Mouse (Mus musculus) hindbrain, embryonic 14.5 days (tissue): ENCODE measurements around the gene Itga10. TPM values are rescaled to one million over a fixed set of nuclear protein-coding genes. Genes with fewer than 3 reads are reported as not detected.

Experiments used
- ATAC-seq: fragments of 200-750 bp; cut with Nextera tagmentation; 2 replicates; pipeline ENCODE4 v1.8.0; 2017; ENCODE audit warnings: moderate number of reproducible peaks, mild to moderate bottlenecking, moderate TSS enrichment, moderate library complexity; ENCODE audit not compliant: low FRiP score
- DNase-seq: peaks from one replicate; pipeline ENCODE4 v3.0.0-alpha.2; 2015; ENCODE audit warnings: low spot score
- H3K27ac ChIP-seq: fragments of 300-500 bp; sonication (generic); 2 replicates; pipeline ENCODE4 v1.5.1; 2014; ENCODE audit warnings: mild to moderate bottlenecking, moderate library complexity
- H3K27me3 ChIP-seq: fragments of 300-500 bp; sonication (generic); 2 replicates; pipeline ENCODE4 v1.6.1; 2014; ENCODE audit warnings: mild to moderate bottlenecking, low read length, mixed read lengths; ENCODE audit not compliant: control insufficient read depth, insufficient read depth
- H3K36me3 ChIP-seq: fragments of 300-500 bp; sonication (generic); replicated peaks from 2 replicates; pipeline ENCODE4 v1.6.1; 2014; ENCODE audit not compliant: control insufficient read depth, insufficient read depth
- H3K4me1 ChIP-seq: fragments of 300-500 bp; sonication (generic); replicated peaks from 2 replicates; pipeline ENCODE4 v1.6.1; 2014; ENCODE audit warnings: antibody characterized with exemption, low read length, mixed read lengths; ENCODE audit not compliant: control insufficient read depth, insufficient read depth
- H3K4me2 ChIP-seq: fragments of 300-500 bp; sonication (generic); replicated peaks from 2 replicates; pipeline ENCODE4 v1.6.1; 2014; ENCODE audit warnings: mild to moderate bottlenecking, moderate library complexity
- H3K4me3 ChIP-seq: fragments of 300-500 bp; sonication (generic); replicated peaks from 2 replicates; pipeline ENCODE4 v1.5.1; 2014; ENCODE audit warnings: mild to moderate bottlenecking, low read length
- H3K9ac ChIP-seq: fragments of 300-500 bp; sonication (generic); 2 replicates; pipeline ENCODE4 v1.6.1; 2014
- H3K9me3 ChIP-seq: fragments of 300-500 bp; sonication (generic); 2 replicates; pipeline ENCODE4 v1.6.1; 2016; ENCODE audit warnings: low read length; ENCODE audit not compliant: control insufficient read depth
- WGBS: fragments of 180-500 bp; shearing (Covaris S2); extraction: QIAGEN DNeasy Blood & Tissue Kit; methylation state at CpG from one replicate; pipeline ENCODE4 v1.1.7; 2014; 5-methylcytosine and 5-hydroxymethylcytosine counted together
- polyA plus RNA-seq: library from polyadenylated mRNA; unstranded; fragments of >200 nt; fragmentation: Nextera tagmentation; extraction: Ambion mirVana; gene quantifications from 2 replicates; pipeline ENCODE4 v1.2.1, GENCODE M21; 2014

Itga10 gene
- polyA plus RNA-seq, result 0.86 and 0.99 TPM in 2 replicates

DNA sequence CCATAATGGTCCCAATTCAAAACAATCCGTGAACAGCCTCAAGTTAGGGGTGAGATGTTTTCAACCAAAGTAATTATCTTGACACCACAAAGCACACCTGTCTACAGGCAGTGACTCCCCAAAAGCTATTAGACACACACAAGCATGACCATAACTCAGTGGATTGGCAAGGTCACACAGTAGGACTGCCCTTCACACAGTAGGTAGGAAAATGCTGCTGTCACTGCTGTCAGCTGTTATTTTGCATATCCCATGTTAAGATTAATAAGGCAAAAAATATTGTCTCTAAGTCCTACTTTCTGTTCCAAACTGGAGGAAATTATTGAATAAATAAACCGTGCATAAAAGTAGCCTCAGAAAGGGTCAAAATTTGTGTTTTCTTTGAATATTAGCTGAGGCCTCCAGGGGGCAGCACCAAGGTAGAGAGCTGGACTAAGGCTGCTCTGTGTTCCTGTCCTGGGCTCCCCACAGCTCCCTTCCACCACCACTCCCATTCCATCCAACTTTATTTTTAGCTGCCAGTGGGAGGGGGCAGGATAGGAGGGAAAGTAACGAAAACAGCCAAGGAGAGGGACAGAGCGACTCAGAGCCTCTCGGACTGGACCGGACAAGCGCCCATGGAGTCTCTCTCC is at the start of gene Itga10:
Itga10 (plus strand) TSS at position 567 of the 632 bp plus-strand sequence.
- Histone ChIP-seq H3K27me3 (no peaks in the 10 kb centered on the region), H3K9ac (no peak within 1 kb of the TSS), H3K4me1 (no peaks in the 10 kb centered on the region), H3K4me3 (no peak within 1 kb of the TSS), H3K4me2 (no peak within 1 kb of the TSS), H3K27ac (no peak within 1 kb of the TSS), H3K36me3 (peaks cover 49% of the 10 kb centered on the region), H3K9me3 (no peaks in the 10 kb centered on the region)
- ATAC-seq (no peak), DNase-seq (peak; percentile 45)
- WGBS, result 74% methylated on average over 7 of the region's 7 CpGs

DNA sequence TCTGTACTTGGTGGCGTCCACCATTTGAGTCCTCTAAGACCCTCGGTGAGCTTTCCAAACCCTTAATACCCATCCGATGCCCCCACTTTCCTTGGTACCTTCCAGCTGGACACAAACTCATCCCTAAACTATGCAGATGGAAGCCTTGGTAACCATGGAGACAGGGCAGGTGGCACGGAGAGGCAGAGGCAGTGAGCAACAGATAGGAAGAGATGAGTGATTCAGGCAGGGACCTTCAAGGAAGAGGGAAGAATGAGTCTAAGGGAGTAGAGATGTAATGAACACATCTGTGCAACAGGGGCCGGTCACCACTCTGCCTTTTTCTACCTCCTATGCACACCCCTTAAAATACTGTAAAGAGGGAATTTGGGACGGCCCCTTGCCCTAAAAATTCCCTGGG is 49.7 kb upstream of the Itga10 start:
- H3K36me3 ChIP-seq, result no peaks in the 10 kb centered on the region
- no peaks in the 10 kb centered on the region for H3K27me3 ChIP-seq
- no peak for ATAC-seq
- peaks cover 46% of the 10 kb centered on the region for H3K4me1 ChIP-seq
- H3K27ac ChIP-seq, result 0 out of 2 replicates have a peak overlapping the region, but pooled peaks have one; percentile 27
- WGBS, result 19% methylated on average over 6 of the region's 6 CpGs
- no peak for DNase-seq
- peak overlapping the region; percentile 49 for H3K4me3 ChIP-seq
- H3K9ac ChIP-seq, result peak overlapping the region; percentile 76
- H3K9me3 ChIP-seq, result no peaks in the 10 kb centered on the region
- H3K4me2 ChIP-seq, result peak overlapping the region; percentile 92

DNA sequence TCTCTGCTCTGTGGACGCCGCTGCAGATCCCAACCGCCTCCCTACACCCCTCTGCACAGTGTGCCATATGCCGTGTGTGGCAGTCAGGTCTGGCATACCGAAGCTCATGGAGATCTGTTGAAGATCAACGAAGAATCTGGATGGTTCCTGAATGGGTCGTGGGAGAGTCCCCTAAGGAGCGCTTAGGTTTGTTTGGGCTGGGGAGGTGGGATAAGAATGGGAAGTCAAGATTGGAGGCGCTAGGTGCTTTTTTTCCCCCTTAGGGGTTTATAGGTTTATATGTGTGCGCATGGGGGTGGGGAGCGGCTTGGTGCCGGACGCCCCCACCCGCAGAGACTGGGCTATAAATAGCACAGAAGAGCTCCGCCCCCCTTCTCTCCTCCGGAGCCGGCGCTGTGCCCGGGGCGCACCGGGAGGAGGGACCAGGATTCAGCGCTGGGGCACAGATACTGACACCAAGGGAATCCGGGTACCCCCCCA is 49.1 kb upstream of the Itga10 start, which contains the start of gene Ankrd34a:
Ankrd34a (plus strand) TSS at position 409 of the 480 bp plus-strand sequence.
- Histone ChIP-seq H3K4me2 (peak within 1 kb of the TSS; percentile 92), H3K4me3 (peak within 1 kb of the TSS; percentile 49), H3K4me1 (peaks cover 46% of the 10 kb centered on the region), H3K27me3 (no peaks in the 10 kb centered on the region), H3K9ac (peak within 1 kb of the TSS; percentile 76), H3K27ac (peak within 1 kb of the TSS; percentile 27), H3K9me3 (no peaks in the 10 kb centered on the region), H3K36me3 (no peaks in the 10 kb centered on the region)
- ATAC-seq (no peak), DNase-seq (peak; percentile 56)
- WGBS, result under 1% methylated on average over 23 of the region's 23 CpGs

DNA sequence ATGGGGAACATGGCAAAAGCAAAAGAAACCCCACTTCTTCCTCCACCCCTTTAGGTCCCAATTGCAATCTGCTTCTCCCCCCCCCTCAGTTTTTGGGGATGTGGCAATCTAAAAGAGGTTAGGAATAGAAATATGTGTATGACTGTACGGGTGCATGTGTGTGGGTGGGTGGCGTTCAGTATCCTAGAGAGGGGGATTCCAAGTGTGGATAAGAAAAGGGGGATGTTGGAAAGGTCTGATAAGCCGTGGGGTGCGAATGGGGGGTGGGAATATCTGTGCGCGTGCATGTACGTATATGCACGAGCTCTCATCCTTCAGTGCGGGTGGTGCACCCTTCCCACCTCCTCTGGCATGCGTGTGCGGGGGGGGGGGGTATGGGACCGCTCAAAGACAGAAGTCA is 48.5 kb upstream of the Itga10 start:
- H3K4me3 ChIP-seq, result peak overlapping the region; percentile 49
- peaks cover 46% of the 10 kb centered on the region for H3K4me1 ChIP-seq
- H3K27ac ChIP-seq, result peak overlapping the region; percentile 27
- peak overlapping the region; percentile 76 for H3K9ac ChIP-seq
- no peaks in the 10 kb centered on the region for H3K36me3 ChIP-seq
- ATAC-seq (no peak), DNase-seq (peak; percentile 32)
- no peaks in the 10 kb centered on the region for H3K27me3 ChIP-seq
- WGBS, result under 1% methylated on average over 11 of the region's 12 CpGs
- H3K9me3 ChIP-seq, result no peaks in the 10 kb centered on the region
- H3K4me2 ChIP-seq, result peak overlapping the region; percentile 92

DNA sequence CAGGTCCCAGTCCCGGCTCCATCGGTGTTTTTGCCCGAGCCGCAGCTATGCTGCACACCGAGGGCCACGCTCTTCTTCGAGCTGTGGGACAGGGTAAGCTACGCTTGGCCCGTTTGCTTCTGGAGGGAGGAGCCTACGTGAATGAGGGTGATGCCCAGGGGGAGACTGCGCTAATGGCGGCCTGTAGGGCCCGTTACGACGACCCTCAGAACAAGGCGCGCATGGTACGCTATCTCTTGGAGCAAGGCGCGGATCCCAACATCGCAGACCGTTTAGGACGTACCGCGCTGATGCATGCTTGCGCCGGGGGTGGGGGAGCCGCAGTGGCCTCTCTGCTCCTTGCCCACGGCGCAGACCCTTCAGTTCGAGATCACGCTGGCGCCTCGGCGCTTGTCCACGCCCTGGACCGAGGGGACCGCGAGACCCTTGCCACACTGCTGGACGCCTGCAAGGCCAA is 47.9 kb upstream of the Itga10 start:
- Histone ChIP-seq H3K27ac (peak overlapping the region; percentile 27), H3K4me3 (peak overlapping the region; percentile 49), H3K4me2 (peak overlapping the region; percentile 92), H3K27me3 (no peaks in the 10 kb centered on the region), H3K4me1 (peaks cover 47% of the 10 kb centered on the region), H3K9me3 (no peaks in the 10 kb centered on the region), H3K36me3 (no peaks in the 10 kb centered on the region), H3K9ac (peak overlapping the region; percentile 76)
- WGBS, result under 1% methylated on average over 35 of the region's 40 CpGs
- no peak for ATAC-seq
- DNase-seq, result peak; percentile 49

DNA sequence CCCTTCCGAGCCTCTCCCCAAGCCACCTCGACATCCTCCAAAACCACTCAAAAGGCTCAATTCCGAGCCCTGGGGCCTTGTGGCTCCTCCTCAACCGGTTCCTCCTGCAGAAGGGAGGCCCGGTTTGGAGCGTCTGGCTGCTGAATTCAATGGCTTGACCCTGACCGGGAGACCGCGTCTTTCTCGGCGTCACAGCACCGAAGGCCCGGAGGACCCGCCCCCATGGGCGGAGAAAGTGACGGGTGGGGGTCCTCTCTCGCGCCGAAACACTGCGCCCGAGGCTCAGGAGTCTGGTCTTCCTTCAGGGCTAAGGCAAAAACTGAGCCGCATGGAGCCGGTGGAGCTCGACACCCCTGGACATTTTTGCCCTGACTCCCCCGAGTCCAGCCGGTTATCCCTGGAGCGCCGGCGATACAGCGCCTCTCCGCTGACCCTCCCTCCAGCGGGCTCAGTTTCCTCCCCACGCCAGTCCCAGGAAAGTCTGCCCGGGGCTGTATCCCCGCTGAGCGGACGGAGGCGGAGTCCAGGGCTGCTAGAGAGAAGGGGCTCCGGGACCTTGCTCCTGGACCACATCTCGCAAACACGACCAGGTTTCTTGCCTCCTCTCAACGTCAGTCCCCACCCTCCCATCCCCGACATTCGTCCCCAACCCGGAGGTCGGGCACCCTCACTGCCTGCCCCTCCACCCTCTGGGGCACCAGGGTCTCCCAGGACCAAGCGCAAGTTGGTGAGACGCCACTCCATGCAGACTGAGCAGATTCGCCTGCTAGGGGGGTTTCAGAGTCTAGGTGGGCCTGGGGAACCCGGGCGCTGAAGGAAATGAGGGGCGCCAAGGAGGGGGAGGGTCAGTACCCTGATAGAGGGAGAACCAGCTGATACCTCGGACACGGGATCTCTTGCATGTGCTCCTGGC is 47.0 kb upstream of the Itga10 start:
- Histone ChIP-seq H3K36me3 (no peaks in the 10 kb centered on the region), H3K9ac (peak overlapping the region; percentile 76), H3K27ac (peak overlapping the region; percentile 27), H3K9me3 (no peaks in the 10 kb centered on the region), H3K4me1 (peaks cover 47% of the 10 kb centered on the region), H3K27me3 (no peaks in the 10 kb centered on the region), H3K4me3 (peak overlapping the region; percentile 49), H3K4me2 (peak overlapping the region; percentile 92)
- WGBS, result under 1% methylated on average over 53 of the region's 54 CpGs
- peak; percentile 62 for DNase-seq
- no peak for ATAC-seq

DNA sequence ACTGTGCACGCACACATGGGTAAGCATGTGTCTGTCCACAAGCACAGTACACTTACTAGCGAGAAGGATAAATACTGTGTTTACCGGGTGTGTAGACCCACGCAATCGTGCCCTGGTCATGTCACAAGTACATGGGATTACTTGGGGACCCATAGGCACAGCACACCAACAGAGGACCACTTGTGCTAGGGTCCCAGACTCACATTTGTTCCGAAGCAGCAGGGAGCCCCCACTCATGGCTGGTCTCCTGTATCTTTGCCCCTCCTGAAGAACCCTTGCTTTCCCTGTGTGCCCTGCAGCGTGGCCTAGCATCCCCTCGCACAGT is 46.4 kb upstream of the Itga10 start:
- Histone ChIP-seq H3K36me3 (no peaks in the 10 kb centered on the region), H3K27me3 (no peaks in the 10 kb centered on the region), H3K4me3 (peak overlapping the region; percentile 49), H3K4me2 (peak overlapping the region; percentile 92), H3K9me3 (no peaks in the 10 kb centered on the region), H3K27ac (no peak overlapping the region), H3K4me1 (peaks cover 53% of the 10 kb centered on the region), H3K9ac (no peak overlapping the region)
- ATAC-seq (no peak), DNase-seq (no peak)
- 45% methylated on average over 8 of the region's 8 CpGs for WGBS

DNA sequence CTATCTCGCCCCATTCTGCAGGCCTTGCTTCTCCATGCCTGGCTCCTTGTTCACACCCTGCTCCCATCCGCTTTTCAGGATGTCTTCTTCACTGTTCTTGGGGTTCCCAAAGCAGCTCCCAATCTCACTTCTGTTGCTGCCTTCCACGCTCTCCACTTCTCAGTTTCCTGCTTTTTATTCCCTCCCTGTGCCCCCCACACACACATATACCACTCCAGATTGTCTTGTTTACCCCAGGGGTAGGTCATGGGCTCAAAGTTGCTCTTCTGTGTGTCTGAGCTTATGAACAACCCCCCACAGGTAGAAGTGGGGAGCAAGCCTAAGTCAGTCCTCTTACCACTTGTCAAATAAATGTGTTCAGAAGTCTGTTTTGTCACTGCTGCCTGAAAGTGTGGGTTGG is 46.0 kb upstream of the Itga10 start:
- H3K4me1 ChIP-seq, result peaks cover 57% of the 10 kb centered on the region
- H3K4me3 ChIP-seq, result no peak overlapping the region
- no peaks in the 10 kb centered on the region for H3K27me3 ChIP-seq
- no peaks in the 10 kb centered on the region for H3K36me3 ChIP-seq
- H3K9ac ChIP-seq, result no peak overlapping the region
- no peak overlapping the region for H3K27ac ChIP-seq
- 59% methylated on average over 3 of the region's 3 CpGs for WGBS
- H3K9me3 ChIP-seq, result no peaks in the 10 kb centered on the region
- no peak overlapping the region for H3K4me2 ChIP-seq
- DNase-seq (no peak), ATAC-seq (no peak)

DNA sequence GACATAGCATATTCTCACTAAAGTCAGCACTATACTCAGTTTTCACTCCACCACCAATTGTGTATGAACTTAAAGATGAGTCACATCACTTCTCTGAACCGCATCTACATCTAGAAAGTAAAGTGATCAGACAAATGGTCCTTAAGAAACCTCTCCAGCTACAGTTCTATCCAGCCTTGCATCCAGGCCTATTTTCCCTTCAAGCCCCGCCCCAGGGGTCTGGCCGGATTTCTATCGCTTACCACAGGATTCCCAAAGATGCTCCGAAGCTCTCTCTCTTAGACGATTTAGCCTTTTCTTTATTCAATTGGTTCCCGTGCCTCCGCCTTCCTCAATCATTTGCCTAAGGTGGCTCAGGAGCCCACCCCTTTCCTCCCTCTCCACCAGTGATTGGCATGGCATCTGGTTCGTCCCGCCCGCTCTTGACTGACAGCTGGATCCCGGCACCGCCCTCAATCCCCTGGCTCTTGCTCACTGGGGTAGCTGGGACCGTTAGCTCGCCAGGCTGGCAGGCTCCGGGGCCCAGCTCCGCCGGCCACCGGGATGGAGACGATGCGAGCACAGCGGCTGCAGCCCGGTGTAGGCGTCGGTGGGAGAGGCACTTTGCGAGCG is 44.6 kb upstream of the Itga10 start, which contains the start of gene Lix1l:
Lix1l (plus strand) TSS at position 511 of the 612 bp plus-strand sequence.
- DNase-seq (peak; percentile 89), ATAC-seq (peak; percentile 94)
- peak within 1 kb of the TSS; percentile 81 for H3K9ac ChIP-seq
- H3K36me3 ChIP-seq, result no peaks in the 10 kb centered on the region
- H3K4me1 ChIP-seq, result peaks cover 65% of the 10 kb centered on the region
- under 1% methylated on average over 27 of the region's 27 CpGs for WGBS
- no peaks in the 10 kb centered on the region for H3K27me3 ChIP-seq
- H3K4me3 ChIP-seq, result peak within 1 kb of the TSS; percentile 76
- H3K9me3 ChIP-seq, result no peaks in the 10 kb centered on the region
- peak within 1 kb of the TSS; percentile 91 for H3K27ac ChIP-seq
- H3K4me2 ChIP-seq, result peak within 1 kb of the TSS; percentile 61
